Mouse (Mus musculus) 416B (cell line): ENCODE data around the gene Sema3d.

Experiments used
- DNase-seq: peaks from one replicate; pipeline ENCODE4 v3.0.0; 2011; ENCODE audit warnings: low read depth

The Sema3d gene

GRCm38 (mm10) chr5:12383133-12383959 lies at the start of gene Sema3d:
Gene Sema3d (plus strand): TSS chr5:12383385.
- DNase-seq = no peak

DNA sequence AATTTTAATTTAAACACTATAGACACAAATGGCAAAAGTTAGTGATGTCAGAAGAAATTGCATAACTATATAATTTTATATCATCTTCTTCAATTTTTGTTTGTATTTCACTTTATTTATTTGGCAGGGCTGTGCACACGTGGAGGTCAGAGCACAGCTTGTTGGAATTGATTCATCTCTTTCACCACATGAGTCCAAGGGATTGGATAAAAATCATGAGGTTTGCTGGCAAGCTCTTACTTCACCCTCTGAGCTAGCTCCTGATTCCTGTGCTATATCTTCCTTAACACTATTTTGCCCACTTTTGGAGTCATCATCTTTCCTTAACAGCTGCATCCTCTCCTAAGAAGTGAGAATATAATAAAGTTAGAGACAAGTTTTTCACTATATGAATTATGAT lies 5.9 kb upstream of the Sema3d start:
- no peak for DNase-seq

DNA sequence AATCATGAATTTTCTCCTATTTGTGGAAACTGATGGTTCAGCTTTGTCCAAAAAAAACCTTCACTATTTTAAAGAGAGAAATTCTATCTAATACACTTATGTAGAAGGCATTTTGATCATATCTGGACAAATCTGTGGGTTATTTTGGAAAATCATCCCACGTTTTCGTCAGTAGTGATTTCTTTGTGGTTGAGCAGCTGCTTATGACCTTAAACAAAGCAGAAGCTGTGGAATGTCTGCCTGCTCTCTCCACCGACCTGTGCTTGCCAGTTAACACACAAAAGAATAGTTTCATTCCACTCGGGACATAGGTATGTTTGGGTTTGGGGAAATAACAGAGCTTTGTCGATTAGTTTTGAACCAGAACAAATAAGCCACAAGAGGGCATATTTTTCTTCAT lies 4.3 kb upstream of the Sema3d start:
- DNase-seq = no peak

DNA sequence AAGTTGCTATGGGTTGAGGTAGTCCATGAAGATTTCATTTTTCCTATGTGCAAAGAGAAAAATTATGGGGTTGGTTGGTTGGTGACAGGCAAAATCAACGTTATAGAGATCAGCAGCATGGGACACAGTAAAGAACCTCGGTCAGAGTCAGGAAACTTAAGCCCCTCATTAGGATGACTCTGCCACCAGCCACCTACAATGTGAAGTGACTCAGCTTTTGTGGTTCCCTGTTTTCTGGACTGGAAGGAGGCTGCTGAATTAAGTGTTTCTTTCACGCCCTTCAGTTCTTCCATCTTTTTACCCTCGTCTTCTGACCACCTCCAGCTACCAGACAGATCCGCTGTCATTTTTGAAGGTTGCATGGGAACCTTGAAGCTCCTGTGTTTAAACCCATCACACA lies 1.2 kb upstream of the Sema3d start:
- DNase-seq = peak; percentile 21

- no peak for DNase-seq
Observed at GRCm38 (mm10) chr5:12383960-12384285, 738 bp downstream of the Sema3d start.

DNA sequence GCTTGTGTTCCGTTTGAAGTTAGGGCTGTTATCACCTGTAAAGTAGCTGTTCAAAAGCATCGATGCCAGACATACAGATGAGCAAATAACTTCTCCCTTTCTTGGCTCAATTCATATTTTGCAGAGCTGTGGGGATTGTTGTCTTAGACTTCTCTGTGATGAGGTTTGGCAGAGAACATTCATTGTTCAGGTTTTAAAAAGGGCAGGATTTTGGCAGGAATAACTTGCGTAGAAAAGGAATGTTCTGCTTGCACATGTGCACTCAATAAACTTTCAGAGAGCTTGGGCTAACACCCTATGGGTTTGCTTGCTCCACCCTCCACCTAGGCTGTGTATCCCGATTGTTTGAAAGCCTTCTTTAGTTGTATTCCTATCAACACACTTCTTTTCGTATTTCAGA lies 9.5 kb downstream of the Sema3d start:
- DNase-seq = no peak

- no peak for DNase-seq
Observed at GRCm38 (mm10) chr5:12399271-12399670, 16.1 kb downstream of the Sema3d start.

DNA sequence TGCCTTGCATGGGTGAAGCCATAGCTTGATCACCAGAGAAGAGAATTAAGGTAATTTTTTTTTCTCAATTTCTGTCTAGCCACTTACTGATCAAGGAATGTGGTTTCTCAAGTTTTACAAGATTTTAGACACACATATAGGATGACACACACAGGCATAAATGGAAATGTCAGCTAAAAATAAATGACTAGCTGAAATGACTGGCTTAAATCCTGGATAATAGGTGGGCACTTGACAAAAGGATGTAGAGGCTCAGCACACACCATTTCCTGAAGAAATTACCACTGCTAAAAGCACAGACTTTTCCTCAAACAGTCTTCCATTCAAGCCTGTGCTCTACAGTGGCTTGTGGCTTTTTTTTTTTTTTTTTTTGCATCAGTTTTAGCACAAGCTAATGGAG lies 21.0 kb downstream of the Sema3d start:
- DNase-seq = no peak

- no peak for DNase-seq
Observed at GRCm38 (mm10) chr5:12412595-12412994, 29.4 kb downstream of the Sema3d start.

- no peak for DNase-seq
Observed at GRCm38 (mm10) chr5:12423264-12423663, 40.1 kb downstream of the Sema3d start.

- no peak for DNase-seq
Observed at GRCm38 (mm10) chr5:12441737-12442136, 58.6 kb downstream of the Sema3d start.

- no peak for DNase-seq
Observed at GRCm38 (mm10) chr5:12442176-12443105, 59.3 kb downstream of the Sema3d start.

GRCm38 (mm10) chr5:12451089-12451488 lies 67.9 kb downstream of the Sema3d start:
- no peak for DNase-seq

- DNase-seq = no peak
Observed at GRCm38 (mm10) chr5:12454946-12455345, 71.8 kb downstream of the Sema3d start.

DNA sequence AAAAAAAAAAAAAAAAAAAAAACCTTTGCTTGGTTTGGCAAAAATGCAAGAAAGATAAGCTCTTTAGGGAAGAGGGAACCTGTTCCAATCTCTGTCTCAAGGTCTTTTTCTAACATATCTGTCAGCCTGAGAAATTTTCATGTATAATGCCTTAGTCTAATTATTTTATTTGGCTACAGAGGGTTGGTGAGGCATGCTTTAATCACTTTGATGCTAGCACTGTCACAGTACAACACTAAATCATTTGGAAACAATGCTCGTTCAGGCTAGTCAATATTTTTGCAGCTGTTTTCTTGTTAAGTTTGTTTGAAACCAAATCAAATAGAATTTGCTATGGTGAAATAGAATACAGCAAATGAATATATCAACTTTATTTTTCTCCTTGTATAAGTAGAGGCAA lies 74.3 kb downstream of the Sema3d start:
- DNase-seq = no peak

DNA sequence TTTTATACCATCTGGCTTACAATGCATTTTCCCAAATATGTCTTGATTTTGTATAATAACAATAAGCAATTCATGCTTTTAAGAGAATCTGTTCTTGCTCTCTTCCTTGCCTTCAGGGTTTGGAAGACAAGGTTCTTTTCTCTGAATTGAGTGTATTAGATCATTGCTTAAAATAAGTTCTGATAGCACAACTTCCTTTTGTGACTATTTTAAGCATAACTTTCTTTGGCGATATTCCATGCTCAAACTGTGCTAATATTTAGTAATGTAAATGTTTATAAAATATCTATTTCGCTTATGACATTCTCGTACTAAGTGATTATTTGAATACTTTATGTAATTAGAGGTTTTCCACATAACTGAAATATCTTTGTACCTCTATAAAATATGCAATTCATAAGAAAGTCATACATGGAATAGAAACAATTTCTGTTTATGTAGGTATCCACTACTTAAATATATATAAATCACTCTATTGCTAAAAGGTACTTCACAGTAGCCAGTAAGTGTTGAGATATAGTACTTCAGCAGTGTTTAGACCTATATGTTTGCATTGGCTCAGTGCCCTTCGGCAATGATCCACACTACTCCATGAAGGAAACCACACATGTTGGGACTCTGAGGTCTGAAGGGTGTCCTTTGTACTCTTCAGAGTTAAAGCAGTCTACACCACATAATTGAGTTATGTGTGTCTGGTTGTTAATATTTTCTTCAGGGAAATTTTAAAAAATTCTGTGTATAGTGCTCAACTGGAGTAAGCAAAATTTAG lies 84.6 kb downstream of the Sema3d start:
- no peak for DNase-seq

- no peak for DNase-seq
Observed at GRCm38 (mm10) chr5:12474904-12475638, 91.9 kb downstream of the Sema3d start.

GRCm38 (mm10) chr5:12475639-12475916 lies 92.4 kb downstream of the Sema3d start:
- no peak for DNase-seq

DNA sequence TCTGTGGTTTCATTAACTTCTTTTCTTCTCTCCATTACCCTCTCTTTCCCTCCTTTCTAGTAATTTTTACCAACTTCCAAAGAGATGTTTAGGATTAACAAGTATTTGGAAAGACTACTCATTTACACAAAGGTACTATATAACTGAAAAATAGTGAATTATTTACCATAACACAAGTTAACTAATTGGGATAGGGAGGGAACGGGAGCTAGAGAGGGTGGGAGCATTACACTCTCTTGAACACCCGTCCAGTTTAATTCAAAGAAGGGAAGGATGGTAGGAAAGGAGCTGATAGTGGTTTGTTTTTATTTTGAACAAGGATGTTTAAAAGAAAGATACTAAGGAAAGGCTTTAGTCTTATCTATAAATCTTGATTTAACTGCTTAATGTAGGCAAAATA lies 104.7 kb downstream of the Sema3d start:
- no peak for DNase-seq

DNA sequence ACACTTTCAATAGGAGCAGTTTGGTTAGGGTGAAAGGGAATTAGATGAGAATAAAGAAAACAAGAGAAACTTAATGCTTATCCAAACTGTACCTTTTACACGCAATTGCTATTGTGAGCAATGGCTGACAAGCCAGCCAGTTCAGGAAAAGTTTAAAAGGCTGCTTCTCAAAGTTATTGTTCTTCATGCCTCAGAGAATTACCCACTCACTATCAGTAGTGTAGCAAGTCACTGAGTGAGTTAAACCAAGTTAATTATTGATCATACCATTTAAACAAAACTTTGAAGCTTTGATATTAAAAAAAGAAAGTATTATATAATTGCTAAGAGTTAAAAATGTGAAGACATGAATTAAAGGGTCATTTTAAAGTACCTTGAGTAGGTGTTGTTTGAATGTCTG lies 108.5 kb downstream of the Sema3d start:
- DNase-seq = no peak

DNA sequence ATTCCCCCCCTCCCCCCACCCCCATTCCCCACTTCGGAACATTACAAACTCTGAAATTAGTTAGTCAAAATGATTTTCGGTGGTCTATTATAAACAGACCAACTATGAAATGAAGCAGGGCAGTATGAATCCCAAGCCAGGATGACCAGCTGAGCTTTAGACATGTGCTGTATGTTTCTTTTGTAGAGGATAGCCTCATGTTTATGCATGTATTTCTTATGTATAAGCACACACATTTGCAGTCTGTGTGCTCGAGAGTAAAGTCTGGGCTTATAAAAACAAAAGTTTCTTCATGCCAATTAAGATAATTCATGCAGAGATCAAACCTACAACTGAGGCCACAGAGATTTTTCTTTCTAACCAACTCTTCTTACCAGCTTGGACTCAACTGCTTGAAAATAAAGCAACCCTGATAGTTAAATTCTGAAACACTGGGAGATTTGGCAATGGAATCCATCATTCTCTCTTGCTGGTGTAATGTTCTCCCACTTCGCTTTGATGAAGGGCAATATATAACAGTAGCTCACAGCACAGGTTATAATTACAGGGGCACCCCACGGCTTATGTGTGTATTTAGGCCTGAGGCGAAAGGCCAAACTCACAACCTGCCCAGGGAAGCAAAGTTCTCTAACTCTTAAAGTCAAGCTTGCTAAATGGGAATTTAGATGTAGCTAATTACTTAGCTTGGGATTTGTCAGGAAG lies 115.2 kb downstream of the Sema3d start:
- no peak for DNase-seq
